Mouse (Mus musculus) bone marrow macrophage, adult 2 months (primary cell): ENCODE measurements around the gene Rfwd3.

Experiments
- CTCF ChIP-seq: IDR thresholded peaks from 2 replicates; pipeline ENCODE4 v1.5.1; 2012; ENCODE audit warnings: low read depth, mild to moderate bottlenecking, low read length, moderate library complexity
- POLR2A ChIP-seq: IDR thresholded peaks from 2 replicates; pipeline ENCODE4 v1.6.1; 2012; ENCODE audit warnings: mild to moderate bottlenecking, low read depth, low read length, borderline replicate concordance

- TF ChIP-seq POLR2A = no peak
- TF ChIP-seq CTCF = no peak
These were observed 5.2 kb upstream of the Rfwd3 start for GRCm38 (mm10) chr8:111305031-111305730.
